Mouse (Mus musculus): Measurements from ENCODE around the gene Baz2b. TPM values are rescaled to one million over a fixed set of nuclear protein-coding genes. Genes with fewer than 3 reads are reported as not detected.
"Not testable (repeated sequence)": the region's sequence is repeated elsewhere in the genome, so short reads cannot be mapped to it uniquely, and the experiment has no call there.

The Baz2b gene
- polyA plus RNA-seq, 1 experiment from 2014 or later = 55.1 TPM

GRCm38 (mm10) chr2:60143383-60143782 is 66.3 kb downstream of the Baz2b start:
- Histone ChIP-seq H3K27ac (no peak overlapping the region), H3K4me3 (no peak overlapping the region), H3K36me3 (no peaks in the 10 kb centered on the region), H3K9me3 (no peaks in the 10 kb centered on the region), H3K27me3 (ENCODE audit: insufficient read depth, poor library complexity, severe bottlenecking) (no peaks in the 10 kb centered on the region), H3K4me1 (peaks cover 24% of the 10 kb centered on the region)
- DNase-seq (ENCODE audit: low spot score) = no peak
- 43% methylated on average over 5 of the region's 5 CpGs for WGBS

- 53% methylated on average over 2 of the region's 2 CpGs for WGBS
- no peak for DNase-seq (ENCODE audit: low spot score)
- Histone ChIP-seq H3K9me3 (no peaks in the 10 kb centered on the region), H3K4me1 (peaks cover 25% of the 10 kb centered on the region), H3K36me3 (no peaks in the 10 kb centered on the region), H3K27ac (no peak overlapping the region), H3K27me3 (ENCODE audit: insufficient read depth, poor library complexity, severe bottlenecking) (no peaks in the 10 kb centered on the region), H3K4me3 (no peak overlapping the region)
Measured at GRCm38 (mm10) chr2:60142281-60142680, 67.4 kb downstream of the Baz2b start.

GRCm38 (mm10) chr2:60138751-60139162 is 70.9 kb downstream of the Baz2b start:
- no peaks in the 10 kb centered on the region for H3K36me3 ChIP-seq
- no peaks in the 10 kb centered on the region for H3K27me3 ChIP-seq (ENCODE audit: insufficient read depth, poor library complexity, severe bottlenecking)
- H3K27ac ChIP-seq = 0 out of 2 replicates have a peak overlapping the region, but pooled peaks have one; percentile 16
- WGBS = 26% methylated on average over 7 of the region's 7 CpGs
- H3K4me3 ChIP-seq = no peak overlapping the region
- no peak for DNase-seq (ENCODE audit: low spot score)
- peaks cover 15% of the 10 kb centered on the region for H3K4me1 ChIP-seq
- H3K9me3 ChIP-seq = no peaks in the 10 kb centered on the region

GRCm38 (mm10) chr2:60135796-60136195 is 73.8 kb downstream of the Baz2b start:
- WGBS = 67% methylated on average over 2 of the region's 2 CpGs
- H3K27ac ChIP-seq = no peak overlapping the region
- H3K4me3 ChIP-seq = no peak overlapping the region
- no peaks in the 10 kb centered on the region for H3K9me3 ChIP-seq
- no peaks in the 10 kb centered on the region for H3K27me3 ChIP-seq (ENCODE audit: insufficient read depth, poor library complexity, severe bottlenecking)
- H3K36me3 ChIP-seq = no peaks in the 10 kb centered on the region
- H3K4me1 ChIP-seq = peaks cover 25% of the 10 kb centered on the region
- DNase-seq (ENCODE audit: low spot score) = no peak

GRCm38 (mm10) chr2:60134958-60135357 is 74.7 kb downstream of the Baz2b start:
- not testable (repeated sequence) for DNase-seq (ENCODE audit: low spot score); H3K9me3 ChIP-seq; H3K27me3 ChIP-seq (ENCODE audit: insufficient read depth, poor library complexity, severe bottlenecking); H3K36me3 ChIP-seq; H3K27ac ChIP-seq; H3K4me3 ChIP-seq
- H3K4me1 ChIP-seq = peaks cover 22% of the 10 kb centered on the region
- WGBS = 85% methylated on average over 7 of the region's 7 CpGs

GRCm38 (mm10) chr2:60133072-60133471 is 76.6 kb downstream of the Baz2b start:
- Histone ChIP-seq H3K9me3 (no peaks in the 10 kb centered on the region), H3K27ac (no peak overlapping the region), H3K36me3 (no peaks in the 10 kb centered on the region), H3K4me1 (peaks cover 10% of the 10 kb centered on the region), H3K27me3 (ENCODE audit: insufficient read depth, poor library complexity, severe bottlenecking) (no peaks in the 10 kb centered on the region), H3K4me3 (no peak overlapping the region)
- DNase-seq (ENCODE audit: low spot score) = no peak
- 57% methylated on average over 2 of the region's 2 CpGs for WGBS

- peaks cover 10% of the 10 kb centered on the region for H3K4me1 ChIP-seq
- H3K4me3 ChIP-seq = no peak overlapping the region
- 64% methylated on average over 10 of the region's 10 CpGs for WGBS
- no peaks in the 10 kb centered on the region for H3K27me3 ChIP-seq (ENCODE audit: insufficient read depth, poor library complexity, severe bottlenecking)
- no peak for DNase-seq (ENCODE audit: low spot score)
- H3K27ac ChIP-seq = no peak overlapping the region
- no peaks in the 10 kb centered on the region for H3K36me3 ChIP-seq
- H3K9me3 ChIP-seq = no peaks in the 10 kb centered on the region
Measured at GRCm38 (mm10) chr2:60132269-60133042, 77.2 kb downstream of the Baz2b start.

GRCm38 (mm10) chr2:60128631-60129030 is 81.0 kb downstream of the Baz2b start:
- WGBS = 82% methylated on average over 7 of the region's 7 CpGs
- Histone ChIP-seq H3K27me3 (ENCODE audit: insufficient read depth, poor library complexity, severe bottlenecking) (no peaks in the 10 kb centered on the region), H3K9me3 (no peaks in the 10 kb centered on the region), H3K36me3 (no peaks in the 10 kb centered on the region), H3K4me3 (no peak overlapping the region), H3K4me1 (peaks cover 14% of the 10 kb centered on the region), H3K27ac (no peak overlapping the region)
- DNase-seq (ENCODE audit: low spot score) = no peak

- peaks cover 14% of the 10 kb centered on the region; the same call in 1 of the 2 replicates for H3K4me1 ChIP-seq
- WGBS = 23% methylated on average over 7 of the region's 7 CpGs
- no peaks in the 10 kb centered on the region for H3K27me3 ChIP-seq (ENCODE audit: insufficient read depth, poor library complexity, severe bottlenecking)
- H3K27ac ChIP-seq = peak overlapping the region; percentile 100; the same call in 1 of the 2 replicates
- H3K9me3 ChIP-seq = no peaks in the 10 kb centered on the region
- no peaks in the 10 kb centered on the region for H3K36me3 ChIP-seq
- H3K4me3 ChIP-seq = peak overlapping the region; percentile 98
- DNase-seq (ENCODE audit: low spot score) = no peak
Measured at GRCm38 (mm10) chr2:60126831-60127230, 82.8 kb downstream of the Baz2b start.

GRCm38 (mm10) chr2:60126292-60126691 is 83.3 kb downstream of the Baz2b start:
- no peaks in the 10 kb centered on the region for H3K9me3 ChIP-seq
- peak overlapping the region; percentile 100 for H3K27ac ChIP-seq
- H3K4me3 ChIP-seq = peak overlapping the region; percentile 98
- no peak for DNase-seq (ENCODE audit: low spot score)
- 8% methylated on average over 8 of the region's 8 CpGs for WGBS
- H3K4me1 ChIP-seq = peaks cover 17% of the 10 kb centered on the region
- no peaks in the 10 kb centered on the region for H3K36me3 ChIP-seq
- no peaks in the 10 kb centered on the region for H3K27me3 ChIP-seq (ENCODE audit: insufficient read depth, poor library complexity, severe bottlenecking)

GRCm38 (mm10) chr2:60125049-60126004 is 84.3 kb downstream of the Baz2b start:
- H3K36me3 ChIP-seq = no peaks in the 10 kb centered on the region
- peaks cover 23% of the 10 kb centered on the region for H3K4me1 ChIP-seq
- WGBS = 2% methylated on average over 68 of the region's 83 CpGs
- no peaks in the 10 kb centered on the region for H3K9me3 ChIP-seq
- H3K4me3 ChIP-seq = peak overlapping the region; percentile 98
- peak; percentile 85 for DNase-seq (ENCODE audit: low spot score)
- H3K27me3 ChIP-seq (ENCODE audit: insufficient read depth, poor library complexity, severe bottlenecking) = no peaks in the 10 kb centered on the region
- H3K27ac ChIP-seq = peak overlapping the region; percentile 100

- DNase-seq (ENCODE audit: low spot score) = peak; percentile 79
- peak overlapping the region; percentile 100 for H3K27ac ChIP-seq
- H3K4me1 ChIP-seq = peaks cover 28% of the 10 kb centered on the region
- H3K4me3 ChIP-seq = peak overlapping the region; percentile 98
- no peaks in the 10 kb centered on the region for H3K36me3 ChIP-seq
- no peaks in the 10 kb centered on the region for H3K27me3 ChIP-seq (ENCODE audit: insufficient read depth, poor library complexity, severe bottlenecking)
- WGBS = 2% methylated on average over 35 of the region's 47 CpGs
- no peaks in the 10 kb centered on the region for H3K9me3 ChIP-seq
Measured at GRCm38 (mm10) chr2:60124648-60125048, 85.0 kb downstream of the Baz2b start.

All from heart, embryonic 10.5 days (tissue).